Mouse (Mus musculus): ENCODE measurements around the gene Zbtb11.
A peak's percentile ranks its signal among the peaks of the same experiment; 100 is the strongest.
"Not testable (repeated sequence)": the region's sequence is repeated elsewhere in the genome, so short reads cannot be mapped to it uniquely, and the experiment has no call there.

The Zbtb11 gene

DNA sequence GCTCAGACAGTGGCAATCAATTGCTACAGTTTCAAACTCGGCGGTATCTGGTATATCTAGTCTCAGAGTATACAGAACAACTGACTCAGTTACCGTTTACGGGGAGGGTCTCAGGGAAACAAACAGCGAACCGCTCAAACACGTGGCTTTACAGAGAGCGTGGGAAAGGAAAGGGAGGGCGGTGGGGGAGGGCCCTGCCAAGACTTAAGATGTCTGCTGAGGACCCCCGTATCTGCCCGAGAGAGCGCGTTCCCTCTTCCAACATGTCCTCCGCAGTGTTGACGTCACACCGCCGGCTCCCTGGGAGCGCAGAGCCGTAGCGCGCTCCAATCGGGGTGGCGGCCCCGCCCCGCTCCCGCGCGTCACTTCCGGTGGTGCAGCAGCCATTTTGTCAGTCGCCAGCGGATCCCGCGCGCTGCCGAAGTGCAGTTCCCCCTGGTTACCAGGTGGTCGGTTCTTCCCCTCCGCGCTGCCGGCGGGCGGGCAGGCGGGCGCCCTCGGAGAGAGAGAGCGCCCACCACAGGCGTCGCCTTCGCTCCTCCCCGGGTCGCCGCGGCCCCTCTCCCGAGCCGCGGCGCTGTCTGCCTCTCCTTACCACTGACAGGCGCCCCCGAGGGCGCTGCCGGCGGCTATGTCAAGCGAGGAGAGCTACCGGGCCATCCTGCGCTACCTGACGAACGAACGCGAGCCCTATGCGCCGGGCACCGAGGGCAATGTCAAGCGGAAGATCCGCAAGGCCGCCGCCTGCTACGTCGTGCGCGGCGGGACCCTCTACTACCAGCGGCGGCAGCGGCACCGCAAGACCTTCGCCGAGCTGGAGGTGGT lies at the start of gene Zbtb11:
Gene Zbtb11 (plus strand): TSS at position 453 of the 825 bp plus-strand sequence.
- DNase-seq (ENCODE audit: low spot score in 2 of 2) = peak; percentile 98 to 100

DNA sequence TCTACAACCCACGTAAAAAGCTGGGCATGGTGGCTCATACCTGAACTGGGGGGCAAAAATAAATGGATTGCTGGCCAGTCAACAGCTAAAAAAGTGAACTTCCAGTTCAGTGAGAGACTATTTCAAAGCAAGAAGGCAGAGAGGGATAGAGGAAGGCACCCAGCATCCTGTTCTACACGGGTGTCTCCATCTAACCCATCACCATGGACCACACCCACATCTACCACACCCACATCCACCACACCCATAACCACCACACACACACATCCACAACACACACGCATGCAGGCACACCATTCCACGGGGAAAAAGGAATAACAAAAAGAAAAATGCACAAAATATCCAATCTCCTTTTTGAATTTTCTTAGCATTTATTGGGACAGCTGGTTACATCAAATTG lies 49.7 kb upstream of the Zbtb11 start:
- no peak for DNase-seq (ENCODE audit: low spot score in 2 of 2)

DNA sequence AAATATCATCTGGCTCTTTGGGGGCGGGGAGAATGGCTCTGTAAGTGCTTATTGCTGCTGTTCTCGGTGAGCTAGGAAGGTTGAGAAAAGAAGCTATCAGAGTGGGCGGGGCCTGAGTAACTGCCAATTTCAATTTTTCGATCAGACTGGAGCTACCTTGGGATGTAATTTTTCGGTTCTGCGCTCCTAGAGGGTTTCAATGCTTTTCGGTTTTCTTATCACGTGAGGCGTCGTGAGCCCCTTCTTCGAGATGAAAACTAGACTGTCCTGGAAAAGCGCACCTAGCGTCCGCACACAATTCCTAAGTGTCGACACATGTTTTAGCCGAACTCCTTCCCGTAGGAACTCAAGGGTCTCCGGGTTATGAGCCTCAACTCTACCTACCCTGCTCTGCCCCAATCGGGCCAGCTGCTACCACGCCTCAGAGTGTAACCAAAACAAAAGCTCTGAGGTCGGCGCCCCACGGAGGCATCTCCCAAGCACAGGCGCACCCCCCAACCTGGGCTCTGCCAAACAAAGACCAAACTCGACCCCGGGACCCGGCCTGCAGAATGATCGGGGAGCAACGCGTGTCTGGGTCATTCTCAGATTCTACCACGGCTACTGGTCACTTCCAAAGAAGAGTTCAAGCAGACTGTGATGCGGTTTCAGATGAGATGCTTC lies 39.9 kb upstream of the Zbtb11 start:
- peak; percentile 36 to 43 for DNase-seq (ENCODE audit: low spot score in 2 of 2)

DNA sequence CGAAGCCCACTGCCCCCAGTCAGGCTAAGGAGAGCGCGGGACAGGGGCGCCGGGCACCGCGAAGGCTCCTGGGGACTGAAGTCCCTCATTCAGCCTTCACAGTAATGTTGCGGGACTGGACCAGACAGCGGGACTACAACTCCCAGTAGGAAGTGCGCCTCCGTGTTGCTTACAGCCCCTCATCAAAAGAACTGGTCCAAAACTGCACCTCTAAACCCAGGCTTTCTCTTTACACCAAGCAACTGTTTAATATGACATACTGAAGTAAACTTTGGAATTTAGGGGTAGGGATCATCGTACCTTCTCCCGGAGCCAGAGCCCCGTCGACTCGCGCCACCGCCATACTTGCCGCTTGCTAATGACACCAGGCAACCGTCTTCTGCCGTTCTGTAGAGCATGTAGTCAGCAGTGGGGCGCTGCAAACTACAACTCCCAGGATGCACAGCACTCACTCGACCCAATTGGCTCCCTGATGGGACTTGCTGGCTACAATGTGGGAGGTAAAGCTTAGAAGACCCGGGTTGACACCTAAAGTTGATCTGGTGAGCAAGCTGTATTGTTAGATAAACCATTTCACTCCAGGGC lies 39.1 kb upstream of the Zbtb11 start, which contains the start of gene Cep97:
Gene Cep97 (minus strand): TSS at position 403 of the 585 bp plus-strand sequence.
- DNase-seq (ENCODE audit: low spot score in 2 of 2) = peak; percentile 88 to 89

DNA sequence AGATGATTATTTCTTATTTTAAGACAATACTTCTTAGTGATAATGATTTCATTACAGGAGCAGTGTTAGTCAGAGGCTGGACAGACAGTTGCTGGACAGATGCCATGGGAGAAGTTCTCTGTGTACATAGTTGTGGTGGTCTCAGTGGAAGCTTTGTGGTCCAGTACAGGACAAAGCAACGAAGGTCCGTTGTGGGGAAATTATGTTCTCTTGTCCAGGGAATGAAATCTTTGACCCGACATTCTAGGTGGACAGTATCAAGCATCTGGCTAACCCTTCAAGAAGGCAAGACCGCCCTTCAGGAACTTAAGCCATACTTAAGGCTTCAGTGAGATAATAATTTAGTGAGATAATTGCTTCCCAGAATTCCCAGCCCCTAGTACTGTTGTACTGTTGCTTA lies 34.9 kb upstream of the Zbtb11 start:
- no peak for DNase-seq (ENCODE audit: low spot score in 2 of 2)

DNA sequence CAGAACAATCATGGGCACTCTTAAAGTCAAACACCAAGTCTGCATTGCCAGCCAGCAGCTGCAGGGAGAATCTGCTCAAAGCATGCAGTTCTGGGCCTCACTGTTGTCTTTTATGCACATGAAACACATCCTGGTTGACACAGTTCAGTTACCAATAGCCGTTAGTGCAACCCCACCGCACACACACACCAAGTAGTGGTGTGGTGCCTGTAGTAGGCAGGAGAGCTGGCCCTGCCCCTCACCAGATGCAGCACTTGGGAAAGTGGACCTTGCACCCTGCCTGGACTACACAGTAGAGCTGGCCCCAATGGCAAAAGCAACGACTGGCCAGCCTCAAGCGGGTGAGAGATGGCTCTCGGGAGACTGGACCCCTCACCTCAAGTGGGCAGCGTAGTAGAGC lies 34.0 kb upstream of the Zbtb11 start:
- no peak for DNase-seq (ENCODE audit: low spot score in 2 of 2)

DNA sequence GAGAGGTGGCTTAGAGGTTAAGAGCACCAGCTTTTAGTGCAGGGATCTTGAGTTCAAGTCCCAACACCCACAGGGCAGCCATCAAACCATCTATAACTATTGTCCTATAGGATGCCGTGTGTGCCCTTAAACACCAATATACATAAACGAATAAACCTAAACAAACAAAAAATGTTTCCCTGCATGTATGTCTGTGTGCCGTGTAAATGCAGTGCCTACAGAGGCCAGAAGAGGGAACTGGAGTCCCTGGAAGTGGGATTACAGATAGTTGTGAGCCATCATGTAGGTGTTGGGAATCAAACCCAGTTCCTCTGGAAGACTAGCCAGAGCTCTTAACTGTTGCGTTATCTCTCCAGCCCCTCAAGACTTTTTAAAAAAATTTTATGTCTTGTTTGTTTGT lies 32.9 kb upstream of the Zbtb11 start:
- DNase-seq (ENCODE audit: low spot score in 2 of 2) = no peak

DNA sequence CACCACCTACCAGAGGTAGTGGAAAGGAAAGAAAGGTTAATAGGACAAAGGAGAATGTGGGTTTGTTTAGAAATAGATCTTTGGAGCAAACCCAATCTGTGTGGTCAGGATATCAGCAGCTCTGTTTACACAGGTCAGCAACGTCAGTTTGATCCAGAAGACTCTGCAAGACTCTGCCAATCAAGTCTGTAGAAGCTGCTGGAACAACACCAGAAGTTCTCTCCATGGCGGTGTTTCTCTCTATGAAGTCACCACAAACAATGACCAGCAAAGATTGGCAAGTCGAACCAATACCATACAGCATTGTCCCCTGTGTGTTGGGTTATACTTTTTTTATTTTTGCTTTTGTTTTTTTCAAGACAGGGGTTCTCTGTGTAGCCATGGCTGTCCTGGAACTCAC lies 26.4 kb upstream of the Zbtb11 start:
- DNase-seq (ENCODE audit: low spot score in 2 of 2) = no peak

DNA sequence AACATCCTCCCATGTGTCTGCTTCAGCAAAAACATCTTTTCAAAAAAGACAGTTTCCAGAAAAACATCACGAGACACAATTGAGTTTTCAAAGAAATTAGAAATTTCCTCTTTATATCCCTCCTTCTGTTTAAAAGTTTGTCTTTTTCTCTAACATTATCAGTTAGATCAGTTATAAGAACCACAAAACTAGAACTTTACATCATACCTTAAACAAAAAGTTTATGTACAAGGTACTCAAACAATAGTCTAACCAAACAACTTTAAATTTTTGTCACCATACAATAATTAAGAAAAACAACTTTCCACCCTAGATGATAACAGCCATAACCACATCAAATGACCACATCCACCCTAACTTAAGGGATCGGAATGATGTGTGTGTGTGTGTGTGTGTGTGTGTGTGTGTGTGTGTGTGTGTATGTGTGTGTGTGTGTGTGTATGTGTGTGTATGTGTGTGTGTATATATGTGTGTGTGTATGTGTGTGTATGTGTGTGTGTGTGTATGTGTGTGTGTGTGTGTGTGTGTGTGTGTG lies 25.7 kb upstream of the Zbtb11 start:
- not testable (repeated sequence) for DNase-seq (ENCODE audit: low spot score in 2 of 2)

DNA sequence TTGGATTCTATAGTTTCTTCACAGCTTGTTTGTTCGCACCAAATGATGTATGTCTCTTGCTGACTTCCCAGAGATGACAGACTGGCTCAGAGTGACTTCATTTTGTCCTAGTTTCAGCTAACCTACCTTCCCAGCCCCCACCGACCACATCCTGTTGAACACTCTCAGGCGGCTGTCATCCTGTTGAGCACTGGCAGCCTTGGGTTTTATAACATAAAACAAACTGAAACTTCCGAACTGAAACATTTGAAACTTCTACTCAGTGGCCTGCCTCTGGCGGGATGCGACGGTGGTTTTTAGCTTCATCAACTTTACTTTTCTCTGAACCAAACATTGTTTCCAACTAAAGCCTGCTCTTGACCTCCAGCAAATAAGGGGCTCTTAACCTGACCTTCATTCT lies 24.7 kb upstream of the Zbtb11 start:
- no peak for DNase-seq (ENCODE audit: low spot score in 2 of 2)

DNA sequence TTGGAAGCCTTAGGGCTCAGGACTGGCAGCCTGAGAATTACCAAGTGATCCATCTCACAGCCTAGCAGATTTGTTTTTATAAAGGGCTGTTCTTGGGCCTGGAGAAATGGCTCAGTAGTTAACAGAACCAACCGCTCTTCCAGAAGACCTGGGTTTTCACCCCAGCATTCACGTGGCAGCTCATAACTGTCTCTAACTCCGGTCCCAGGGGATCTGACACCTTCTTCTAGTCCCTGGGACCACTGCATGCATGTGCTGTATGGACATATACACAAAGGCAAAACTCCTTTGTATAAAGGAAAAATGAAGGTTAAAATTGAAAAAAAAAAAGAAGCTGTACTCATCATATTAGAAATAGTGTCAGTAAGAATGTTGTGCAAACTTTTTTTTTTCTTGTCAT lies 23.2 kb upstream of the Zbtb11 start:
- DNase-seq (ENCODE audit: low spot score in 2 of 2) = no peak

DNA sequence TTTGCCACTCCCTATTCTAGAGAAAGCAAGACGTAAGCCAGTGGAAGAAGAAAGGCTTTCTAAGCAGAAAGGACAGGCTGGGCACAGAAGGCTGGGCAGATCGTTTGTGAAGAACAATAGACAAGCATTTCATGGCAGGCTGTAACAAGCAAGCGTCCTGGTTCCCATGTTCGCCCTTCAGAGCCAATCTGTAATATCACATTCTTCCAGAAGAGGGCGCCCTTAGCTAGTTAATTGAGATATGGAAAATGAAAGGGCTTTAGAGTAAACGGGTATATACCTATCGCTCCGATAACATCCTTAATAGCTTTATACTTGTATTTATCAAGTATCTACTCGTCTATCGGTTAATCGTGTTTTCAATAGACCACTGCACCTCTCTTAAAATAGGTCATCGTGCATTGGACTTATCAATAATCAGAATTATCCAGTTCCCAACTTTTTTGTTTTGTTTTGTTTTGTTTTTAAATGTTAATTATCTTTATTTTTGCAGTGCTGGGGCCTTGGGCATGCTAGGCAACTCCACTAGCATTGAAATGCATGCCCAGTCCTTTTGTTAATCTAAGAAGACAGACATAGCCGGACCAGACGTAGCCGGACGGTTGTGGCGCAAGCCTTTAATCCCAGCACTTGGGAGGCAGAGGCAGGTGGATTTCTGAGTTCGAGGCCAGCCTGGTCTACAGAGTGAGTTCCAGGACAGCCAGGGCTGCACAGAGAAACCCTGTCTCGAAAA lies 22.6 kb upstream of the Zbtb11 start:
- DNase-seq (ENCODE audit: low spot score in 2 of 2) = no peak

DNA sequence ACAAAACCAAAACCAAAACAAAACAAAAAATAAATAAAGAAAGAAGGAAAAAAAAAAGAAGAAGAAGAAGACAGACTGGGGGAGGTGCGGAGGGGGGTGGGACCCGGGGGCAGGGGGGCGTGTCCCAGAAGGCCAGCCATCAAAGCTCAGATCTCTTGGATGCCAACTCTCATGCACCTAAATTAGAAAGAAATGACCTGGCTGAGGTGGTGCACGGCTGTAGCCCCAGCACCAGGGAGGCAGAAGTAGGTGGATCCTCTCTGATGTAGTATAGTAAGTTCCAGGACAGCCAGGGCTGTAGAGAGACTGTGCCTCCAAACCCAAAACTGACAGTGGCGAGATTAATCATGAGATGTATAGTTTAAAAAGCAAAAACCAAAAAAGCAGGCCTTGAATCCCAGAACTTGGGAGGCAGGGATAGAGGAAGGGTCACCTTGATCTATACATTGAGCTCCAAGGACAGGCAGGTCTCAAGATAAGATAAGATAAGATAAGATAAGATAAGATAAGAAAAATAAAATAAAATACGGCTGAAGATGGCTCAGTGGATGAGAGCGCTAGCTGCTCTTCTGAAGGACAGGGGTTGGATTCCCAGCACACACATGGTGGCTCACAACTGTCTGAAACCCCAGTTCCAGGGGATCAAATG lies 21.9 kb upstream of the Zbtb11 start:
- DNase-seq (ENCODE audit: low spot score in 2 of 2) = no peak

DNA sequence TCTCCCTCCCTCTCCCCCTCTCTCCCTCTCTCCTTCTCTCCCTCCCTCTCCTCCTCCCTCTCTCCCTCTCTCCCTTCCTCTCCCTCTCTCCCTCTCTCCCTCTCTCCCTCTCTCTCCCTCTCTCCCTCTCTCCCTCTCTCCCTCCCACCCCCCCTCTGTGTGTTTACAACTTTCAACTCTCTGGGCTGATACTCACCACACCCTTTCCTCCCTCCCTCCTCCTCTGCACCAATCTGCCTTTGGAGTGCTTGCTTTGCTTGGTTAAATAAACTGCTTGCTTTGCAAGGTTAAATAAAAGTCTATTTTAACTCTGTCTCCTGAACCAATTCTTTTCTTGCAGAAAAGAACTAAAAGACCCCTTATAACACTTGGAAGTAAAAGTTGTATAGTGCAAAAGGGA lies 20.9 kb upstream of the Zbtb11 start:
- DNase-seq (ENCODE audit: low spot score in 2 of 2) = no peak

DNA sequence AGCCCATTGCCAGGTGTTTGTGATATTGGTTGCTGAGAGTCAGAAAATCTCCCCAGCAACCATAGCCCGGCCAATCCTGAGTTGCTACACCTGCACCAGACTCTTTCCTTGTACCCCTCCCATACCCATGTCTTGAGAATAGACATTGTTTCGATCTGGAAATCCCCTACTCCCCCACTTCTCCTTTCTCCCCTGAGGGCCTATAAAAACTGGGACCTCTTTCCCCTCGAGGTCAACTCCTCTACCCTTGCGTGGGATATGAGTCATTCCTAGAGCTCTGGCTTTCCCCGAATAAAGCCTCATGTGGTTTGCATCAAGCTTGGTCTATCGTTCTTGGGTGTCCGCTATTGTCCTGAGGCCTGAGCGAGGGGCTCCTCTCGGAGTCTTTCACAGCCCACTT lies 19.5 kb upstream of the Zbtb11 start:
- DNase-seq (ENCODE audit: low spot score in 2 of 2) = not testable (repeated sequence)

DNA sequence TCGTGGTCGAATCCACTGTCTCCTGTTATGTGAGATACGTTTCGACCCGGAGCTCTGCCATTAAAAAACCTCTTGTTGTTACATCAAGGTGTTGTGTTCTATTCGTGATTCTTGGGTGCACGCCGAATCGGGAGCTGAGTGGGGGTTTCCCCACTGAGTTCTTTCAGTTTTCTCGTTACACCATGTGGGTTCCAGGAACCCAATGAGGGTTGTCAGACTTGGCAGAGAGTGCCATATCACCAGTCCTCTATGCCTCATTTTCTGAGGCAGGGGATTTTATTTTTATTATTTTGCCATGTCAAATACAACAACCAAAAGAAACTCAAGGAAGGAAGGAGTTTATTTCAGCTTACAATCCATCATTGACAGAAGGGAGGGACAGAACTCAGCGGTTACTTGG lies 10.6 kb upstream of the Zbtb11 start:
- not testable (repeated sequence) for DNase-seq (ENCODE audit: low spot score in 2 of 2)

DNA sequence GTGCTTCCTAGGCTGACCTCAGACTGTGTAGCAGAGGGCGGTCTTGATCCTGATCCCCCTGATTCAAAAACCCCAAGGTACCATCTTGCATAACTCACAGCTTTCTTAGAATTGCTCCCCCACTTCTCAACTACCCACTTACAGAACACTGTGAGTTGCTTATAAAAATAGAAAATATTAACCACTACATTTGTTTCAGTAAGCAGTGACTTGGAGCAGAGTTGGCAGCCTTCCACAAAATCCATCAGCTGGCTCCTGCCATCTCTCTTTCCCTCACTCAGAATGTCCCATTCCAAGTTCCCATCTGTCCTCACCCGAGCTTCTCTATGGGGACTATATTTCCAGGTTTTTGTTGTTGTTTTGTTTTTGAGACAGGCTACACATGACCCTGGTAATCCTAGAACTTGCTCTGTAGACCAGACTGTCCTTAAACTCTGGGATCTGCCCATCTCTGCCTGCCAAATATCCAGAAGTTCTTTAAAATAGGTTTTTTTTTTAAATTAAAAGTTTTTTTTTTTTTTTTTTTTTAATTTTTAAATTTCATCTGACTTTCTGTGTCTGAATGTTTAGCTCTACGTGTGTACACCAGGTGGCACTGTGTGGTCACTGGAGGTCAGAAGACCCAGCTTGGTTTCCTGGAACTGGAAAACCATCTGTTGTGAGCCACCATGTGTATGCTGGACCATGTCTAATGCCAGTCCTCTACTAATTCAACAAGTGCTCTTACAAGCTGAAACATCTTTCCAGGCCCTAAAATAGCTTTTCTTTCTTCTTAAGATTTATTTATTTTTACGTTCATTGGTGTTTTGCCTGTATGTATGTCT lies 9.3 kb upstream of the Zbtb11 start:
- DNase-seq (ENCODE audit: low spot score in 2 of 2) = no peak

DNA sequence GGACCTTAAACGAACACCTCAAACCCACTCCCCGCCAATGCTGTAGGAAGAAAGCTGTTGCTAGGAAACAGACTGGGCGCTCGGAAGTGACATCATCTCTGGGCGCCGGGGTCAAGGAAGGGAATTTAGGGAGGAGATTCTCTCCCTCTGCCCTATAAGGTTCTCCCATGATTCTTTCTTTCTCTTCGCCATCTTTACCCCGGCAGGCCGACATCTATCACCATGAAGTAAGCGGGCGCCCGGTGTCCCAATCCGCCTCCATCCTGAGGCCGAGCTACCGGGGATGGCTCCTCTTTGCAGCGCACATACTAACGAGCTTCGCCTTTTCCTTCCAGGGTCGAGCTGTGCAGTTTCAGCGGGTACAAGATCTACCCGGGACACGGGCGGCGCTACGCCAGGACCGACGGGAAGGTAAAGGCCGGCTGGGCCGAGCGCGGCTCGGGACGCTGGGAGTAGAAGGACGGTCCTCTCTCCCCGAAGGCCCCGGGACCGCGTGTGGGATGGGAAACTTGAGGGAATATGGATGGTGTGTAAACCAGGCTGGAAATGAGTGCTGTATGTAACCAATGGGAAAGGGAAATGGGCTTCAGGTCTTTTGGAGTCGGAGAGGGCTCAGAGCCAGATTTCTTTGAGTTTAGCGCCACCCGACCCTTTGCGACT lies 7.3 kb upstream of the Zbtb11 start, which contains the start of gene Rpl24:
Gene Rpl24 (plus strand): TSS at position 64 of the 660 bp plus-strand sequence.
- peak; percentile 93 to 94 for DNase-seq (ENCODE audit: low spot score in 2 of 2)

DNA sequence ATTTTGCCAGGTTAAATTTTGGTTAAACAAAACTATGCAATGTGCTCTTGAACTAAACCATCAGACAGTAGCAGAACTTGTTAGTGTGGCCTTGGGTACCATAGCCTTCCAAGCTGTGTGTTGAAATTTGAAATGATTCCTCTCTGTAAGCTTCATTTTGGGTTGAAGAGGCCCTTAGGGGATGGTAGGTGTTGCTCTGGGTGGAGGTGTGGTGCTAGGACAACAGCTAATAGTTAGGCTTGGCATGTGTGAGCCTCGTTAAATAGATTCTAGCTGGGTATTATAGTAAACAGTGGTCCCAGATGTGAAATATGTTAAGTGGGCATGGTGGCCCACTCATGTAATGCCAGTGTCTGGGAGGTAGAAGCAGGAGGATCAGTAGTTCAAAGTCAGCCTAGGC lies 6.5 kb upstream of the Zbtb11 start:
- DNase-seq (ENCODE audit: low spot score in 2 of 2) = no peak

DNA sequence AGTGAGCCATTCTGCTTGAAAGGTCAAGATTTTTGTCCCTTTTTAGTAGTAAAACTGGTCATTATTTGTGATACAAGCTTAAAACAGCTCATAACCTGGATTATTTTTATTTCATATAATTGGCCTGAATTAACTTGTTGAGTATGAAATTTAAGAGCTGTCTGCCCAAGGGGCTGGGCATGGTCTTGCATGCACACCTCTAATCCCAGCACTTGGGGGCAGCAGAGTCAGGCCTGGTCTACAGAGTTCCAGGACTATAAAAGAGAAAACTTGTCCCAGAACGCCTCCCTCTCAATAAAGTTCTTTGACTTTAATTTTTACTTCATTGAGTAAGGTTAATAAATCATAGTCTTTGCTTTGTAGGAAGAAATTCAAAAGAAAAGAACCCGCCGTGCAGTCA lies 4.5 kb upstream of the Zbtb11 start:
- DNase-seq (ENCODE audit: low spot score in 2 of 2) = no peak

All from frontal cortex, postnatal 10 days (tissue).